20 mouse cellular contexts compared by ENCODE assay signal in genomic region chr5:66052777-66053548, GRCm38 (mm10). TPM values are rescaled to one million over a fixed set of nuclear protein-coding genes. Genes with fewer than 3 reads are reported as not detected.
A peak's percentile ranks its signal among the peaks of the same experiment; 100 is the strongest.
DNase-seq lines count a peak whose midpoint lies in the region; ATAC-seq lines count a peak whose summit lies in the region.
"Had no signal": no experiment of that assay in that cellular context is flagged by ENCODE, and none has a peak within 500 bp of the region (broad histone marks: within the 10 kb centered on the region; RNA-seq: fewer than 3 reads in every experiment).

No protein-coding gene starts in this region.

- no peaks in the 10 kb centered on the region for H3K9me3 ChIP-seq in intestine, embryonic 14.5 days (ENCODE audit: control insufficient read depth, low read length)
- H3K9me3 ChIP-seq in liver, embryonic 16.5 days (replicated peaks; ENCODE audit: control insufficient read depth, low read length): no peaks in the 10 kb centered on the region
- H3K9me3 ChIP-seq: embryonic facial prominence, embryonic 15.5 days; forebrain, embryonic 15.5 days; limb, embryonic 13.5 days; neural tube, embryonic 12.5 days had no signal

- H3K27me3 ChIP-seq in intestine, embryonic 14.5 days (replicated peaks; ENCODE audit: control insufficient read depth, insufficient read depth, low read length): no peaks in the 10 kb centered on the region
- H3K27me3 ChIP-seq in liver, embryonic 16.5 days (ENCODE audit: control insufficient read depth, insufficient read depth, low read depth, low read length): no peaks in the 10 kb centered on the region
- H3K27me3 ChIP-seq: embryonic facial prominence, embryonic 15.5 days; forebrain, embryonic 15.5 days; heart, embryonic 12.5 days; limb, embryonic 13.5 days; neural tube, embryonic 12.5 days had no signal

- peak; percentile 86 for ATAC-seq in intestine, embryonic 14.5 days (replicated peaks; ENCODE audit: low FRiP score, low TSS enrichment, low read depth)
- ATAC-seq in liver, embryonic 16.5 days (ENCODE audit: low read depth): peak; percentile 84
- ATAC-seq in megakaryocyte, adult 5-6 weeks (ENCODE audit: poor library complexity, severe bottlenecking): no peak
- ATAC-seq: forebrain, embryonic 15.5 days had no signal

- no peaks in the 10 kb centered on the region for H3K36me3 ChIP-seq in intestine, embryonic 14.5 days (ENCODE audit: control insufficient read depth, insufficient read depth, low read length)
- H3K36me3 ChIP-seq in liver, embryonic 16.5 days (ENCODE audit: control insufficient read depth, insufficient read depth): no peaks in the 10 kb centered on the region; the same call in 1 of the 2 replicates
- H3K36me3 ChIP-seq: embryonic facial prominence, embryonic 15.5 days; forebrain, embryonic 15.5 days; heart, embryonic 12.5 days; limb, embryonic 13.5 days; neural tube, embryonic 12.5 days had no signal

- H3K4me1 ChIP-seq in intestine, embryonic 14.5 days (replicated peaks; ENCODE audit: control insufficient read depth, insufficient read depth, low read length): no peaks in the 10 kb centered on the region
- H3K4me1 ChIP-seq in liver, embryonic 16.5 days (ENCODE audit: control insufficient read depth, low read depth, low read length): peaks cover 3% of the 10 kb centered on the region
- H3K4me1 ChIP-seq: embryonic facial prominence, embryonic 15.5 days; heart, embryonic 12.5 days; neural tube, embryonic 12.5 days had no signal

- peak; percentile 69 for DNase-seq in intestine, embryonic 14.5 days (ENCODE audit: low spot score)
- peak; percentile 94 for DNase-seq in kidney, adult 11 months
- peak; percentile 88 for DNase-seq in kidney, postnatal 14 days
- DNase-seq in left cerebral cortex, adult 9 months (ENCODE audit: low spot score in 2 of 2): no peak
- DNase-seq in retina, postnatal 1 day: no peak
- no peak for DNase-seq in thymus, adult 18-20 months
- DNase-seq: gastrocnemius, postnatal 14 days; heart, postnatal 4 days; midbrain, embryonic 14.5 days; spleen, adult 18-20 months had no signal

- H3K4me3 ChIP-seq in intestine, embryonic 14.5 days (ENCODE audit: low read depth, low read length): peak overlapping the region; percentile 37
- peak overlapping the region; percentile 51 for H3K4me3 ChIP-seq in liver, embryonic 16.5 days (ENCODE audit: low read depth, low read length)
- H3K4me3 ChIP-seq: embryonic facial prominence, embryonic 15.5 days; forebrain, embryonic 15.5 days; heart, embryonic 12.5 days; left cerebral cortex, adult 2 months; limb, embryonic 13.5 days; neural tube, embryonic 12.5 days had no signal

- H3K9ac ChIP-seq in intestine, embryonic 14.5 days (ENCODE audit: low read length): peak overlapping the region; percentile 46
- H3K9ac ChIP-seq in liver, embryonic 16.5 days (ENCODE audit: low read depth, low read length): no peak overlapping the region
- H3K9ac ChIP-seq: embryonic facial prominence, embryonic 15.5 days; forebrain, embryonic 15.5 days; heart, embryonic 12.5 days; limb, embryonic 13.5 days; neural tube, embryonic 12.5 days had no signal

- WGBS in intestine, embryonic 14.5 days: 68% methylated on average over 20 of the region's 20 CpGs
- 66% methylated on average over 20 of the region's 20 CpGs for WGBS in liver, embryonic 16.5 days (ENCODE audit: insufficient replicate concordance)

- peak overlapping the region; percentile 37 for H3K4me2 ChIP-seq in intestine, embryonic 14.5 days (ENCODE audit: low read length)
- H3K4me2 ChIP-seq in liver, embryonic 16.5 days (ENCODE audit: low read depth, low read length): 0 out of 2 replicates have a peak overlapping the region, but pooled peaks have one; percentile 36
- H3K4me2 ChIP-seq: embryonic facial prominence, embryonic 15.5 days; forebrain, embryonic 15.5 days; heart, embryonic 12.5 days; limb, embryonic 13.5 days; neural tube, embryonic 12.5 days had no signal

- peak overlapping the region; percentile 51 for H3K27ac ChIP-seq in intestine, embryonic 14.5 days (ENCODE audit: low read depth)
- peak overlapping the region; percentile 31 for H3K27ac ChIP-seq in liver, embryonic 16.5 days (ENCODE audit: low read length)
- H3K27ac ChIP-seq: embryonic facial prominence, embryonic 15.5 days; forebrain, embryonic 15.5 days; left cerebral cortex, adult 2 months; limb, embryonic 13.5 days; macrophage; neural tube, embryonic 12.5 days had no signal

RNA-seq across cellular contexts. Expression of gene 9130230L23Rik, which starts 48.9 kb away (rescaled TPM):
- polyA plus RNA-seq in intestine, embryonic 14.5 days (2014; fragmentation: Nextera tagmentation; extraction: Ambion mirVana): 1.4 and 1.9 TPM in 2 replicates
- 0.24 TPM in 1 of 2 replicates, not detected in the other for polyA plus RNA-seq in liver, embryonic 16.5 days (2015; fragmentation: Nextera tagmentation; extraction: Ambion mirVana)
- 0.40 TPM in 1 of 2 replicates, not detected in the other for total RNA-seq in megakaryocyte, adult 5-6 weeks (2015)
- 0.22 and 2.0 TPM in 2 replicates for total RNA-seq in megakaryocyte, adult 5-6 weeks (2017)
- total RNA-seq: heart, postnatal 4 days; left cerebral cortex, adult 2 months; MEL had no signal
- polyA plus RNA-seq: limb, embryonic 13.5 days; macrophage; midbrain, embryonic 14.5 days had no signal

Comparison
In these comparisons a context has a peak if more than half of its experiments do, and no peak if none do; other contexts are left out.
1. DNase-seq: peak in intestine, embryonic 14.5 days (single experiment), kidney, adult 11 months (single experiment) and kidney, postnatal 14 days (single experiment); none in left cerebral cortex, adult 9 months (0 of 2), retina, postnatal 1 day (single experiment) and thymus, adult 18-20 months (0 of 2).